Mouse (Mus musculus) kidney, adult 2 months (tissue): ENCODE measurements around the gene Tfap2a. TPM values are rescaled to one million over a fixed set of nuclear protein-coding genes. Genes with fewer than 3 reads are reported as not detected.
A peak's percentile ranks its signal among the peaks of the same experiment; 100 is the strongest.

ENCODE experiments used
- DNase-seq: peaks from one replicate; pipeline ENCODE4 v3.0.0; 2021
- H3K27ac ChIP-seq: fragments of 200-500 bp; 2 replicates; pipeline ENCODE4 v1.5.1; 2012; ENCODE audit warnings: low read depth, low read length, control low read depth, inconsistent platforms; ENCODE audit not compliant: insufficient read depth
- H3K27me3 ChIP-seq: fragments of 200-500 bp; replicated peaks from 2 replicates; pipeline ENCODE4 v1.6.1; 2012; ENCODE audit warnings: mild to moderate bottlenecking, moderate library complexity, low read length, inconsistent platforms; ENCODE audit not compliant: control insufficient read depth, insufficient read depth
- H3K36me3 ChIP-seq: fragments of 200-500 bp; 2 replicates; pipeline ENCODE4 v1.6.1; 2012; ENCODE audit warnings: mild to moderate bottlenecking, moderate library complexity, low read length, inconsistent platforms; ENCODE audit not compliant: control insufficient read depth, insufficient read depth
- H3K4me1 ChIP-seq: fragments of 200-500 bp; 2 replicates; pipeline ENCODE4 v1.6.1; 2011; ENCODE audit warnings: low read length; ENCODE audit not compliant: control insufficient read depth, insufficient read depth
- H3K4me3 ChIP-seq: fragments of 200-500 bp; 2 replicates; pipeline ENCODE4 v1.5.1; 2011; ENCODE audit warnings: mild to moderate bottlenecking, low read depth, low read length, control low read depth; ENCODE audit not compliant: insufficient read depth
- CTCF ChIP-seq: fragments of 200-500 bp; conservative IDR thresholded peaks from 2 replicates; pipeline ENCODE4 v1.5.1; 2011; ENCODE audit warnings: low read depth, mild to moderate bottlenecking, control low read depth, low read length, moderate library complexity, mixed read lengths; ENCODE audit not compliant: insufficient read depth, insufficient read length
- POLR2A ChIP-seq: fragments of 200-500 bp; IDR thresholded peaks from one replicate; pipeline ENCODE4 v1.6.1; 2011; ENCODE audit warnings: low read depth, low read length, control low read depth
- WGBS: fragments of 180-500 bp; shearing (Covaris S2); methylation state at CpG from one replicate; pipeline ENCODE4 v1.1.7; 2018; 5-methylcytosine and 5-hydroxymethylcytosine counted together
- polyA plus RNA-seq: library from polyadenylated mRNA; depleted of rRNA; stranded (reverse); fragments of >200 nt; gene quantifications from 2 replicates; pipeline ENCODE4 v1.2.3, GENCODE M21; 2012

Tfap2a gene
- polyA plus RNA-seq, 1 experiment, result 5.2 TPM

GRCm38 (mm10) chr13:40739901-40740300 is 1.7 kb upstream of the Tfap2a start:
- no peaks in the 10 kb centered on the region for H3K4me1 ChIP-seq
- H3K36me3 ChIP-seq, result no peaks in the 10 kb centered on the region
- H3K27me3 ChIP-seq, result peaks cover 3% of the 10 kb centered on the region
- H3K4me3 ChIP-seq, result no peak overlapping the region
- DNase-seq, result no peak
- 15% methylated on average over 10 of the region's 10 CpGs for WGBS
- TF ChIP-seq POLR2A, result no peak
- no peak overlapping the region for H3K27ac ChIP-seq

GRCm38 (mm10) chr13:40739121-40739650 is 1.0 kb upstream of the Tfap2a start:
- peaks cover 3% of the 10 kb centered on the region for H3K27me3 ChIP-seq
- 12% methylated on average over 17 of the region's 17 CpGs for WGBS
- TF ChIP-seq POLR2A (no peak), CTCF (no peak)
- no peak overlapping the region for H3K4me3 ChIP-seq
- no peak overlapping the region for H3K27ac ChIP-seq
- H3K36me3 ChIP-seq, result no peaks in the 10 kb centered on the region
- no peaks in the 10 kb centered on the region for H3K4me1 ChIP-seq
- DNase-seq, result no peak

DNA sequence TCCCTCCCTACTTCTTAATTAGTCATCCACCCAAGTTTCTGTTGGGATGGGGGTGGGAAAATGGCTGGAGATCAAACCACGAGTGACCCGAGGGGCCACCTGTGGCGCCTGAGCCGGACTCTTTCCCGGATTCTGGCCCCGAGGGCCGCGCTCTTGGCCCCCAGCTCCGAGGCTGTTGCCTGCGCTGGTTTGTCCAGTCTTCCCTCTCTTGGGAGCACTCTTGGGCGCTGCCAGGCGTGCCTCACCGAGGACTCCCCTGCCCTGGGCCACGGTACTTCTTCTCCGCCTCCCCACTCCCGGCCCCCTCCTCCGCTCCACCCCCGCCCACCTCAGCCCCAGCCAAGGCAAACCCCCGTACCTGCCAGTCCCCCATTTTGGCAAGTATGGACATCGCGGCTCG is 415 bp downstream of the Tfap2a start:
- no peak for TF ChIP-seq POLR2A
- no peak for TF ChIP-seq CTCF
- DNase-seq, result no peak
- Histone ChIP-seq H3K36me3 (no peaks in the 10 kb centered on the region), H3K4me1 (no peaks in the 10 kb centered on the region), H3K4me3 (peak overlapping the region; percentile 45), H3K27me3 (peaks cover 3% of the 10 kb centered on the region), H3K27ac (peak overlapping the region; percentile 43)
- 6% methylated on average over 22 of the region's 22 CpGs for WGBS

DNA sequence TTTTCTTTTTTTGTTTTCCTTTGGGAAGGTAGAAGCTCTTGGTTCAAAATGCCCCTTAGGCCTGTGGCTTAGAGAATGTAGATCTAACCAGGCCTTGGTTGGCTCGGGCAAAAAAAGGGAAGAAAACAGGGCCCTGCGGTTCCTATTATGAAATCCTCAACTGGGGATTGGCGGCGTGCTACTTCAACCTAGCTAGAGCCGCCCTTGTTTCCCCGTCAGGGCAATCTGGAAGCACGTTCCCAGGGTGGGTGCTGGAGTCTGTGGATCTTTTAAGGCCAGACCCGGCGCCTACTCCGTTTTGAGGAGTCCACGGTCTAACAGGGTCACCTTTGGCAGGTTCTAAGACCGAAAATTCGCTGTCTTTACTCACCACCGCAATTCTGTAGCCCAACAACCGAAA is 1.1 kb downstream of the Tfap2a start:
- no peak for DNase-seq
- H3K36me3 ChIP-seq, result no peaks in the 10 kb centered on the region
- TF ChIP-seq POLR2A, result no peak
- no peak for TF ChIP-seq CTCF
- peaks cover 3% of the 10 kb centered on the region for H3K27me3 ChIP-seq
- H3K4me3 ChIP-seq, result peak overlapping the region; percentile 27
- no peaks in the 10 kb centered on the region for H3K4me1 ChIP-seq
- 51% methylated on average over 15 of the region's 15 CpGs for WGBS
- peak overlapping the region; percentile 34 for H3K27ac ChIP-seq

DNA sequence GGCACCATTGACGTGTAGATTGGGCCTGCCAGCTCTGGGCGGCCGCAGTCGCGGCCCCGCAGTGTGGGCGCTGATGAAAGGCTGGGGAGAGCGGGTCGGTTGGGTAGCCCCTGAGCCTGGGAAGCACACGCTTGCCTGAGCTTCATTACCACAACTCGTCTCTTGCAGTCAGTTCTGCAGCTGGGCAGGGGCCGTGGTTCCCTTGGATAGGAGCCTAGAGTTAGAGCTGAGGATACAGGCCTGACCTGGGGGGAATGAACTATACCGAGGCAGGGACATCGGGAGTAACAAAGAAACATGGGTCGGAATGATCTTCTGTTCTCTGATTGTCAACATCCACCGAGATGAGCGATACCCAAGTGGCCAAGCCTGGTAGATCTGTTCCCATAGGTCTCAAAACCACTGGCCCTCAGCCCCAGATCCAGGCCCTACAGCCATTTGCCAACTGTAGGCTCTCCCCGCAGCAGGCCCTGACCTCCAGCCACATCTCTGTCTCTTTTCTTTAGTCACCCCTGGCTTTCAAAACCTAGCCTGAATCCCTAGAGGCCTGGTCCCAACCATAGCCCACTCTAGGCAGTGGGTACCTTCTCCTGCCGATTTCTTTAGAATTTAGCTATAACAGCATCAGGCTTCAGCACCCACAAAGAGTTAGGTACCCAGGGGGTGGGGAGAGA is 1.9 kb downstream of the Tfap2a start:
- H3K36me3 ChIP-seq, result no peaks in the 10 kb centered on the region
- H3K4me1 ChIP-seq, result no peaks in the 10 kb centered on the region
- H3K4me3 ChIP-seq, result peak overlapping the region; percentile 15; the same call in 1 of the 2 replicates
- peaks cover 7% of the 10 kb centered on the region for H3K27me3 ChIP-seq
- H3K27ac ChIP-seq, result peak overlapping the region; percentile 35; the same call in 1 of the 2 replicates
- no peak for DNase-seq
- TF ChIP-seq POLR2A, result no peak
- no peak for TF ChIP-seq CTCF
- 56% methylated on average over 19 of the region's 19 CpGs for WGBS

GRCm38 (mm10) chr13:40735416-40736106 is 2.6 kb downstream of the Tfap2a start:
- H3K4me1 ChIP-seq, result no peaks in the 10 kb centered on the region
- H3K36me3 ChIP-seq, result no peaks in the 10 kb centered on the region
- peaks cover 9% of the 10 kb centered on the region for H3K27me3 ChIP-seq
- H3K4me3 ChIP-seq, result peak overlapping the region; percentile 15; the same call in 1 of the 2 replicates
- DNase-seq, result no peak
- 30% methylated on average over 17 of the region's 17 CpGs for whole genome bisulfite sequencing
- H3K27ac ChIP-seq, result peak overlapping the region; percentile 37
- TF ChIP-seq POLR2A (no peak), CTCF (no peak)

DNA sequence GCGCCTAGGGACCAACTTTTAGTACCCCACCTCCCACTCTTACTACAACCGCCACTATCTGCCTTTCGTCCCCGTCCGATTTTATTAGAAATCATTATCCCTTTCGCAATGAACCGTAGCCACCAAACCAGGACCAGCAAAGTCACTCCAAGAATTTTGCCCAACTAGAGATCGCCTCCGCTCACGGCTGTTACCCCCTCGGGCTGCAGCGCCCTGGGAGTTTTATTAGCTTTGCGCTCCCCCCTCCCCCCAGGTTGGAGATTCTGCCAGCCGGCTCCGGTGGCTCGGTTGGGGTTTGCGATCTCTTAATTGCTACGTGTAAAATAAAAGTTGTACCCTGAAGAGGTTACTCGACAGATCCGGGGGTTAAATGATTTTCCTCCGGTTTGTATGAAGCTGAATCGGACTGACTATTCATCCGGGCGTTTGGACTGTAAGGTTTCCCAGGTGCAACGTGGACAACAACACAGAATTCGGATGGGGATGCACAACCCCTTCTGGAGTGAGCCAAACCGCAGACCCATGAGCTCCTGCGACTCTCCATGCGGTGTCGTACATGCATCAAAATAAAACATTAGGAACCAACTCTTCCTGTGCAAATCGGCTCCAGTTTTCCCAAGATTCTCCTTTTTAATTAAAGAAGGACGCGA is 3.7 kb downstream of the Tfap2a start:
- no peaks in the 10 kb centered on the region for H3K36me3 ChIP-seq
- H3K27ac ChIP-seq, result no peak overlapping the region
- TF ChIP-seq POLR2A, result no peak
- 4% methylated on average over 33 of the region's 33 CpGs for WGBS
- peak overlapping the region; percentile 50 for H3K4me3 ChIP-seq
- no peaks in the 10 kb centered on the region for H3K4me1 ChIP-seq
- peaks cover 12% of the 10 kb centered on the region for H3K27me3 ChIP-seq
- DNase-seq, result no peak
